Mouse (Mus musculus) cortical plate, adult 2 months (tissue): ENCODE measurements around the gene Farp1.

Experiments
- CTCF ChIP-seq: fragments of 200-500 bp; IDR thresholded peaks from 2 replicates; pipeline ENCODE4 v1.5.1; 2011; ENCODE audit warnings: mild to moderate bottlenecking, control low read depth, low read length; ENCODE audit not compliant: insufficient read depth; ENCODE audit errors: extremely low read depth
- POLR2A ChIP-seq: fragments of 200-500 bp; IDR thresholded peaks from 2 replicates; pipeline ENCODE4 v1.6.1; 2011; ENCODE audit warnings: mild to moderate bottlenecking, low read length, control low read depth; ENCODE audit not compliant: insufficient read depth; ENCODE audit errors: extremely low read depth

DNA sequence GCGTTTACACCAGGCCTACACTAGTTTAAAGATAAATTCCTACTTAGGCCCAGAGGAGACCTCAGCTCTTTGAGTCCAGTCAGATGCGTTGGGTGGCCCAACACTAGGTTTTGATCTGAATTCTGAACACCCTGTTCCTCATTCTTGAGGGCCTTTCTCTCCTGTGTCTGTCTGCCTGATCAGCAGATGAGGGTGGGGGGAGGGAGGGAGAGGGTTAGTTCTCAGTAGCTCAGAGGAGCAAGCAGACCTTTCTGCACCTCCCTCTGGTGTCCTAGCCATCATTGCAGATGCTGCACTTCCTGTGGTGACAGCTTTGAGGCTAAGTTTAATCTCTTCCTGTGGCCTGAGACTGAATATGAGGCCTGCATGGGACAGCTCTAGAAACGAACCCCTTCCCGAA, 227.6 kb downstream of the Farp1 start:
- TF ChIP-seq POLR2A (no peak), CTCF (no peak)
